Mouse (Mus musculus) lung, adult 2 months (tissue): ENCODE data around the gene Kcne1.

Source experiments
- CTCF ChIP-seq: fragments of 200-500 bp; IDR thresholded peaks from 2 replicates; pipeline ENCODE4 v1.5.1; 2011; ENCODE audit warnings: mild to moderate bottlenecking, low read length, control low read depth; ENCODE audit not compliant: insufficient read depth
- POLR2A ChIP-seq: fragments of 200-500 bp; IDR thresholded peaks from 2 replicates; pipeline ENCODE4 v1.6.1; 2011; ENCODE audit warnings: low read depth, mild to moderate bottlenecking, control low read depth, low read length, borderline replicate concordance; ENCODE audit errors: extremely low read depth

GRCm38 (mm10) chr16:92404141-92404540 is 44.9 kb upstream of the Kcne1 start:
- no peak for TF ChIP-seq CTCF
- TF ChIP-seq POLR2A = no peak
